Mouse (Mus musculus) inflammation-experienced regulatory T-cells (primary cell): ENCODE measurements around the gene Akr7a5. TPM values are rescaled to one million over a fixed set of nuclear protein-coding genes. Genes with fewer than 3 reads are reported as not detected.

Experiments used
- polyA plus RNA-seq, 2 experiments: library from polyadenylated mRNA; unstranded; fragments of 100-300 nt; shearing (Covaris generic); gene quantifications; one replicate each; pipeline ENCODE4 v1.2.1; 2017

The Akr7a5 gene
- 10 to 100 TPM; 27.8 to 46.5 TPM for polyA plus RNA-seq

DNA sequence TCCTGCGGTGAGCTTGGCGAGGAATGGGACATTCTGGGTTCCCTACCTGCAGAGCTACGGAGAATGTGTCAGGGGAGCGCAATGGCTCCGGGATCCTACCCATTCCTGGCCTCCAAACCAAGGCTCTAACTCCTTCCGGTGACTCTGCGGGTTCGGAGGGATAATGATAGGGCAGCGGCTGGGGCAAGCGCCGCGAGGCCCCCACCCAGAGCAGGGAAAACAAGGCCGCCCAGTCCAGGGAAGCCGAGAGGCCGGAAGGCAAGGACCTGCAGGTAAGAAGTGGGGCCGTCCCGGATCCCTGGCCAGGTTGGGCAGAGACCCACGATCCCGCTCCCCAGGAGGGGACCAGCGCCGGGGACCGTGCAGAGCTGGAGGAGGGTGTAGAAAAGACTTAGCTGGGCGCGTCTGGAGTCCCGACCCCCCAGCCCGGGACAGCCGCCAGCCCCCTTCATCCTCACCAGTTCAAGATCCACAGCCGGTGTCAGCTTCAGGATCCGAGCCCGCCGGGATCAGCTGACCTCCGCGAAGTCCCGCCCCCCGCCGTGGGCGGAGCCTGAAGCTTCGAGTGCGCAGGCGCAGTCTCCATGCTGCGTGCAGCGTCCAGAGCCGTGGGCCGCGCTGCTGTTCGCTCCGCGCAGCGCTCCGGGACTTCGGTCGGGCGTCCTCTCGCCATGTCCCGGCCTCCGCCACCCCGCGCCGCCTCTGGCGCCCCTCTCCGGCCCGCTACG lies at the start of gene Akr7a5, which contains the start of gene Pqlc2:
TSS of gene Akr7a5 (plus strand) at position 574 of the 728 bp plus-strand sequence.
TSS of gene Pqlc2 (minus strand) at position 538 of the 728 bp plus-strand sequence.

DNA sequence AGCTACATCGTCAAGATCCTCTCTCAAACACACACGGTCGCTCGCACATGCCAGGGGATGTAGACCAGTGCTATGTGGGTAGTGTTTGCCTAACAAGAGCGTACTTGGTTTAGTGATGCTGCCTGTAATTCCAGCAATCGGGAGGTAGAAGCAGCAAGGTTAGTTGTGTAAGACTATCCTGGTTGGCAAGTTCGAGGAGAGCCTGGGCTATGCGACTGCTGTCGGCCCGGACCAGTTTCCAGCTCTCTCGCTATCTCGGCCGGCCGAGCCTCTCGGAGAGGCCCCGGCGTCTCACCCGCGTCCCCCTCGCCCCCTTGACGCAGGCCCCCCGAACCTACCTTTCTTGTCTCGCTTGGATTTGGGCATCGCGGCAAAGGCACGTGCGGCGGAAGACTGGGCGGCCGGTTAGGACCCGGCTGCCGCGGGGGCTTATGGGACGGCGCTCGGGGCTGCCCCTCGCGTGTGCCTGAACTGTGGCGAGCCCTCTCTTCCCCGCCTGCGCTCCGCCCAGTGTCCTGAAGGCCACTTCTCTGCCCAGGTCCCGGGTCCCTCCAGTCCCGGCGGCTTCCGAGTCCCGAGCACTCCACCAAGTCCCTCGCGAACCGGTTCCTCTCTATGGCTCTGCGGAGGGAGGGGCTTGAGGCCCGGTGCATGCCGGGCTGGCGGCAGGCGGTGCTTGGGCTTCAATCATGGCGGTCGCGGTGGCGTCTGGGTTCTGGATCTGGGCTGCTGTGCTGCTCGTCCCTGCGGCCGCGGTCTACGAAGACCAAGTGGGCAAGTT lies 41.6 kb downstream of the Akr7a5 start, which contains the start of the genes Mrto4, Emc1 and Ubr4:
TSS of gene Mrto4 (minus strand) at position 646 of the 781 bp plus-strand sequence.
TSS of gene Emc1 (plus strand) at position 657 of the 781 bp plus-strand sequence.
TSS of gene Ubr4 (plus strand) at position 679 of the 781 bp plus-strand sequence.

Other genes starting within 250 kb of the Akr7a5 start
- gene Htr6, start 235.2 kb upstream of the Akr7a5 start, polyA plus RNA-seq, result not detected
- under 1 TPM; 0.26 to 0.66 TPM for gene Nbl1, start 217.8 kb upstream of the Akr7a5 start, polyA plus RNA-seq
- 100 to 1,000 TPM; 305 to 352 TPM for gene Minos1, start 179.6 kb upstream of the Akr7a5 start, polyA plus RNA-seq
- gene Capzb, start 117.8 kb upstream of the Akr7a5 start, polyA plus RNA-seq, result 100 to 1,000 TPM; 592 to 680 TPM
- 10 to 100 TPM; 10.9 to 11.4 TPM for gene Pqlc2, start within 50 bp of the Akr7a5 start, polyA plus RNA-seq
- gene Mrto4, start 41.8 kb downstream of the Akr7a5 start, polyA plus RNA-seq, result 10 to 100 TPM; 79.4 to 94.2 TPM
- gene Emc1, start 41.8 kb downstream of the Akr7a5 start, polyA plus RNA-seq, result 10 to 100 TPM; 46.3 to 59.0 TPM
- gene Ubr4, start 41.9 kb downstream of the Akr7a5 start, polyA plus RNA-seq, result 10 to 100 TPM; 69.0 to 73.2 TPM
- gene Iffo2, start 219.8 kb downstream of the Akr7a5 start, polyA plus RNA-seq, result 1 to 10 TPM; 4.1 to 4.2 TPM